Mouse (Mus musculus): Measurements from ENCODE around the gene Clec4n. TPM values are rescaled to one million over a fixed set of nuclear protein-coding genes. Genes with fewer than 3 reads are reported as not detected.
"Not testable (repeated sequence)": the region's sequence is repeated elsewhere in the genome, so short reads cannot be mapped to it uniquely, and the experiment has no call there.

The Clec4n gene
- polyA plus RNA-seq (2015; fragmentation: Nextera tagmentation; extraction: Ambion mirVana): 1.1 and 1.7 TPM in 2 replicates

DNA sequence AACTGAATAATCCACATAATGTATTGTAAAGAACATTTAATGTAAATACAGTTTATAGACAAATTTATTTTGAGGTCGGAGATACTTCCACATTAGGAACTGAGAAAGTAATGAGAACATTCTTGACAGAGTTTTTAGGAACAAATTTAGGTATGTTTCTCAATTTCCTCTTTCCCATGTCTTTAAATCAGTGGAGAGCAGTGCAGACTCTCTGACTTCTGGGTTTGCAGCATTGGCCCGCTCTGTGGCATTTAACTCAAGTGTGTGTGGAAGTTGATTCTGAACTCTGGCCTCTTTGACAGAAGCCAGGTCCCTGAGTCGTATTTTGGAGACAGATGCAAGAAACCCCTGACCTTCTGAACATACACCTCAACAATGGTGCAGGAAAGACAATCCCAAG lies at the start of gene Clec4n:
Clec4n (plus strand) TSS at position 200 of the 400 bp plus-strand sequence.
- Histone ChIP-seq H3K27ac (no peak within 1 kb of the TSS), H3K27me3 (no peaks in the 10 kb centered on the region), H3K9ac (no peak within 1 kb of the TSS), H3K4me1 (no peaks in the 10 kb centered on the region), H3K36me3 (no peaks in the 10 kb centered on the region), H3K9me3 (no peaks in the 10 kb centered on the region), H3K4me2 (replicated peaks) (no peak within 1 kb of the TSS), H3K4me3 (no peak within 1 kb of the TSS)
- ATAC-seq (ENCODE audit: low FRiP score, low read depth): no peak
- WGBS: 72% methylated on average over 3 of the region's 3 CpGs

DNA sequence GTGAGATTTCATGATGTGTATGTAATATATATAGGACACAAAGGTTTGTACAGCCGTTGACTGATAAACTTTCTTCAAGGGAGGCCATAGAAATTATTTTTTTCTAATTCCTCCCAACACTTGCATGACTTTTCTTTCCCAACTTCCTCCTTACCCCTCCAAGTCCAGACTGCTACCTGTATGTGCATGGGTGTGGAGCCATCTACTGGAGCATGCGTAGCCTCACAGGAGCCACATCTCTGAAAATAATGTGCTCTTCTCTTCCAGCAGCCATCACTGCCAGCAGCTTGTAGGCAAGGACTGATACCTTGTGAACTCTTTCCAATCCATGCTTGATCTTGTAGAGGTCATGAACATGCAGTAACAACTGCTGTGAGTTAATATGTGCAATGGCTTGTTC lies 44.8 kb upstream of the Clec4n start:
- not testable (repeated sequence) for H3K9me3 ChIP-seq; H3K36me3 ChIP-seq; H3K9ac ChIP-seq; H3K27me3 ChIP-seq; H3K4me3 ChIP-seq; H3K4me2 ChIP-seq (replicated peaks); H3K4me1 ChIP-seq; H3K27ac ChIP-seq; ATAC-seq (ENCODE audit: low FRiP score, low read depth)
- WGBS: 65% methylated on average over 2 of the region's 2 CpGs

GRCm38 (mm10) chr6:123207187-123208076 lies 22.2 kb upstream of the Clec4n start:
- Histone ChIP-seq H3K36me3 (no peaks in the 10 kb centered on the region), H3K4me1 (no peaks in the 10 kb centered on the region), H3K9me3 (peaks cover 6% of the 10 kb centered on the region; the same call in 1 of the 2 replicates), H3K4me2 (replicated peaks) (no peak overlapping the region), H3K27ac (no peak overlapping the region), H3K27me3 (no peaks in the 10 kb centered on the region), H3K4me3 (no peak overlapping the region), H3K9ac (no peak overlapping the region)
- WGBS: 91% methylated on average over 1 of the region's 1 CpGs
- no peak for ATAC-seq (ENCODE audit: low FRiP score, low read depth)

GRCm38 (mm10) chr6:123208077-123208439 lies 21.6 kb upstream of the Clec4n start:
- not testable (repeated sequence) for H3K9ac ChIP-seq; H3K4me1 ChIP-seq; H3K4me3 ChIP-seq; H3K9me3 ChIP-seq; H3K4me2 ChIP-seq (replicated peaks); ATAC-seq (ENCODE audit: low FRiP score, low read depth); H3K36me3 ChIP-seq; H3K27me3 ChIP-seq; H3K27ac ChIP-seq

DNA sequence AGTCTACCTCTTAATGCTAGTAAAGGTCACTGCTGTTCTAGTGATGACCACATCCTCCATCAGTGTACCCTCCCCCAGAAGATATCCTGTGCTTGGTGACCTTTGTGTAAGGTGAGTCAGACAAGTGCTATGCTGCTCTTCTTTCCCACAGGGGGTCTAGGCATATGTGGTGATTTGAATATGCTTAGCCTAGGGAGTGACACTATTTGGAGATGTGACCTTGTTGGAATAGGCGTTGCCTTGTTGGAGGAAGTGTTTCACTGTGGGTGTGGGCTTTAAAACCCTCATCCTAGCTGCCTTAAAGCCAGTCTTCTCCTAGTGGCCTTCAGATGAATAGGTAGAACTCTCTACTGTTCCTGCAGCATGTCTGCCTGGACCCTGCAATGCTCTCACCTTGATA lies 17.9 kb upstream of the Clec4n start:
- H3K36me3 ChIP-seq: no peaks in the 10 kb centered on the region
- ATAC-seq (ENCODE audit: low FRiP score, low read depth): no peak
- H3K4me2 ChIP-seq (replicated peaks): no peak overlapping the region
- H3K9ac ChIP-seq: no peak overlapping the region
- no peak overlapping the region for H3K4me3 ChIP-seq
- H3K4me1 ChIP-seq: no peaks in the 10 kb centered on the region
- no peak overlapping the region for H3K27ac ChIP-seq
- 78% methylated on average over 1 of the region's 1 CpGs for WGBS
- peaks cover 6% of the 10 kb centered on the region; the same call in 1 of the 2 replicates for H3K9me3 ChIP-seq
- H3K27me3 ChIP-seq: no peaks in the 10 kb centered on the region

DNA sequence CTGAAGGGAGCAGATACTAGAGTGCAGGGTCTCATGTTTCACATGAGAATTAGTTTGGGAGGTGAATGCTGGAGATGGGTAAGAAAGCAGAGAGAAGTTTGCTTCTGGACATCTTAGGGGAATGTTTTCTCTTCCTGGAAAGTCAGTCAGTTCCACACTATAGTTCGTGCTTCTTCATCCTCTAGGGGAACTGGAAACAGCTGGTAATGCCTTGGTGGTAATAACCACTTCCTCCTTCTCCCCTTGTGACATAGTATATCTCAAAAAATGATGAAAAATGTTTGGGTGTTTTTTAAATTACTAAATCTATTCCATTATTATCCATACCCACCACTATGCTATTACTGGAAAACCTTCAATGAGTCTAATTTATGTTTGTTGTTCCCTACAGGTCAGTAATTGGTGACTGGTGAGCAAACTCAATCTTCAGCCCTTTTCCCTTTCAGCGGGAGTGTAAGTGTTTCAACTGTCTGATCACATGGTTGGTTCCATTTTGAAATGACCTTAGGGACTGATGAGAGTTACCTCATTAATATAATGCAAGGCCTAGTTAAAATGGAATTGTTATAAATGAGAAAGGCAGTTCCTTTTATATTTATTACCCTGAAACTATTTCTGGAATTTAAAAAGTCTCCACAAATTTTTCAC lies 2.0 kb upstream of the Clec4n start:
- no peaks in the 10 kb centered on the region for H3K9me3 ChIP-seq
- no peak overlapping the region for H3K4me2 ChIP-seq (replicated peaks)
- WGBS: 71% methylated on average over 2 of the region's 2 CpGs
- ATAC-seq (ENCODE audit: low FRiP score, low read depth): no peak
- no peak overlapping the region for H3K9ac ChIP-seq
- H3K27ac ChIP-seq: no peak overlapping the region
- H3K27me3 ChIP-seq: no peaks in the 10 kb centered on the region
- H3K4me1 ChIP-seq: no peaks in the 10 kb centered on the region
- no peaks in the 10 kb centered on the region for H3K36me3 ChIP-seq
- H3K4me3 ChIP-seq: no peak overlapping the region

GRCm38 (mm10) chr6:123231149-123231548 lies 1.5 kb downstream of the Clec4n start:
- Histone ChIP-seq H3K27me3 (no peaks in the 10 kb centered on the region), H3K4me2 (replicated peaks) (no peak overlapping the region), H3K36me3 (no peaks in the 10 kb centered on the region), H3K27ac (no peak overlapping the region), H3K9me3 (no peaks in the 10 kb centered on the region), H3K4me1 (no peaks in the 10 kb centered on the region), H3K4me3 (no peak overlapping the region), H3K9ac (no peak overlapping the region)
- WGBS: 67% methylated on average over 2 of the region's 2 CpGs
- no peak for ATAC-seq (ENCODE audit: low FRiP score, low read depth)

GRCm38 (mm10) chr6:123237582-123237981 lies 7.9 kb downstream of the Clec4n start:
- Histone ChIP-seq H3K36me3 (no peaks in the 10 kb centered on the region), H3K9ac (no peak overlapping the region), H3K4me3 (no peak overlapping the region), H3K27ac (no peak overlapping the region), H3K4me1 (no peaks in the 10 kb centered on the region), H3K9me3 (no peaks in the 10 kb centered on the region), H3K27me3 (no peaks in the 10 kb centered on the region), H3K4me2 (replicated peaks) (no peak overlapping the region)
- no peak for ATAC-seq (ENCODE audit: low FRiP score, low read depth)

- no peaks in the 10 kb centered on the region for H3K36me3 ChIP-seq
- H3K9ac ChIP-seq: no peak overlapping the region
- no peak overlapping the region for H3K4me3 ChIP-seq
- ATAC-seq (ENCODE audit: low FRiP score, low read depth): no peak
- 82% methylated on average over 5 of the region's 5 CpGs for WGBS
- H3K4me2 ChIP-seq (replicated peaks): no peak overlapping the region
- H3K9me3 ChIP-seq: no peaks in the 10 kb centered on the region
- no peaks in the 10 kb centered on the region for H3K27me3 ChIP-seq
- H3K4me1 ChIP-seq: no peaks in the 10 kb centered on the region
- H3K27ac ChIP-seq: no peak overlapping the region
Observed at GRCm38 (mm10) chr6:123244201-123244600, 14.6 kb downstream of the Clec4n start.

- not testable (repeated sequence) for H3K9me3 ChIP-seq; H3K27me3 ChIP-seq; H3K36me3 ChIP-seq; H3K9ac ChIP-seq; H3K4me3 ChIP-seq; H3K27ac ChIP-seq; H3K4me1 ChIP-seq; H3K4me2 ChIP-seq (replicated peaks); ATAC-seq (ENCODE audit: low FRiP score, low read depth)
- 82% methylated on average over 2 of the region's 2 CpGs for WGBS
Observed at GRCm38 (mm10) chr6:123248862-123249261, 19.2 kb downstream of the Clec4n start.

DNA sequence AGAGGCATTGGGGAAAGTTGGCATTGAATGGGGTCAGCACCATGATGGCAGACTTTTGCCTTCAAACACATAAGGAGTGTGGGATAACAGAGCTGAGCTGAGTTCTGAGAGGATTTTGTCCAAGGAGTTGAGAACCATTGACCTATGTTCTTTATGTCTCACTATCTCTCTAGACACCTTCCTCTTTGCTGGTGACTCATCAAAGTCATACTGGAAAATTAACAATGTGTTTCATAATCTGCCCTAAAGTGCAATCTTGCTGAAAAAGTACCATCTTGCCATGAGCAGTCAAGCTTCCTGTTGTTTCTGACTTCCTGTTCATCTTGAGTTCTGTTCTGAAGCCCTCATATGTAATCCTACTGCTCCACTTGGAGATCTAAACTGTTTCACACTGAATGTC lies 23.1 kb downstream of the Clec4n start:
- H3K9me3 ChIP-seq: 0 out of 2 replicates have a peak, but pooled peaks cover 4% of the 10 kb centered on the region
- ATAC-seq (ENCODE audit: low FRiP score, low read depth): no peak

DNA sequence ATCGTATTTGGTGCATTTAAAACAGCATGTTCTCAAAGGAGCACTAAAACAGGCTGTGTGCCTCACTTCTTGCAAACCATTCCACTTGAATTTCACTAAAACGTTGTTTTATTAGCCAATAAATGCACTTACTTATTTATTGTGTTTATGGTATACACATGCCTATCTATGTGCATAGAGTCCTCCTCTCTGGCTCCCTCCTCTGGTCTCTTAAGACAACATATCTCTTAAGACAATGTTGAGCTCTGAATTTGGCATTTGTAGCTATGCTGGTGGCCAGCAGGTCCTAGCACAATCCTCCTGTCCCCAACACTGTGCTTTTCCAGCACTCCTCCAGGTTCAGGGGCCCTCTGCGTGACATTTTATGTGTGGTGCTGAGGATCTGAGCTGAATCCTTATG lies 29.3 kb downstream of the Clec4n start:
- H3K27me3 ChIP-seq: no peaks in the 10 kb centered on the region
- no peak overlapping the region for H3K9ac ChIP-seq
- no peak overlapping the region for H3K4me3 ChIP-seq
- 63% methylated on average over 3 of the region's 3 CpGs for WGBS
- no peaks in the 10 kb centered on the region for H3K4me1 ChIP-seq
- H3K36me3 ChIP-seq: no peaks in the 10 kb centered on the region
- no peak overlapping the region for H3K4me2 ChIP-seq (replicated peaks)
- no peak overlapping the region for H3K27ac ChIP-seq
- ATAC-seq (ENCODE audit: low FRiP score, low read depth): no peak
- 0 out of 2 replicates have a peak, but pooled peaks cover 3% of the 10 kb centered on the region for H3K9me3 ChIP-seq

More for the DNA sequence above, 23.1 kb downstream of the Clec4n start:
- Histone ChIP-seq H3K4me2 (replicated peaks) (no peak overlapping the region), H3K4me3 (no peak overlapping the region), H3K4me1 (no peaks in the 10 kb centered on the region), H3K27me3 (no peaks in the 10 kb centered on the region), H3K36me3 (no peaks in the 10 kb centered on the region), H3K27ac (no peak overlapping the region), H3K9ac (no peak overlapping the region)

Measured in limb, embryonic 13.5 days (tissue).